Mouse (Mus musculus) cerebellum, postnatal 14 days (tissue): ENCODE measurements around the gene Mybph.
"Not testable (repeated sequence)": the region's sequence is repeated elsewhere in the genome, so short reads cannot be mapped to it uniquely, and the experiment has no call there.

ENCODE experiments used
- DNase-seq, 2 experiments: peaks; one replicate each; pipeline ENCODE4 v3.0.0; 2021; ENCODE audit warnings: mixed read lengths in 2 of 2

The Mybph gene

GRCm38 (mm10) chr1:134234455-134235390 is 41.5 kb downstream of the Mybph start:
- DNase-seq, result peak; percentile 83

- peak in 1 of 2 experiments; percentile 40 for DNase-seq
Observed at GRCm38 (mm10) chr1:134235391-134235921, 42.2 kb downstream of the Mybph start, which contains the start of gene Adora1. Gene Adora1 (minus strand): TSS chr1:134235431.

- DNase-seq, result peak in 1 of 2 experiments; percentile 25
Observed at GRCm38 (mm10) chr1:134236142-134236541, 42.9 kb downstream of the Mybph start.

GRCm38 (mm10) chr1:134237438-134237837 is 44.2 kb downstream of the Mybph start:
- no peak for DNase-seq

- no peak for DNase-seq
Observed at GRCm38 (mm10) chr1:134240701-134241100, 47.5 kb downstream of the Mybph start.

GRCm38 (mm10) chr1:134241298-134241697 is 48.0 kb downstream of the Mybph start:
- no peak for DNase-seq

- no peak for DNase-seq
Observed at GRCm38 (mm10) chr1:134242286-134242685, 49.0 kb downstream of the Mybph start.

- DNase-seq, result no peak
Observed at GRCm38 (mm10) chr1:134243505-134243904, 50.3 kb downstream of the Mybph start.

GRCm38 (mm10) chr1:134243948-134244914 is 51.0 kb downstream of the Mybph start:
- DNase-seq, result peak; percentile 96 to 98

- DNase-seq, result peak; percentile 30 to 54
Observed at GRCm38 (mm10) chr1:134245004-134245717, 51.9 kb downstream of the Mybph start.

- DNase-seq, result peak; percentile 23 to 49
Observed at GRCm38 (mm10) chr1:134246590-134246989, 53.3 kb downstream of the Mybph start.

GRCm38 (mm10) chr1:134249681-134250080 is 56.4 kb downstream of the Mybph start:
- DNase-seq, result not testable (repeated sequence)
